Mouse (Mus musculus) MEL (cell line): ENCODE measurements at regions not wholly inside any gene's neighbourhood (a gene's known extent, or its start where the extent isn't known, plus 50 kb on each side); places are given as distances from the start of the nearest gene placed in this dataset.

Source experiments
- DNase-seq: peaks from one replicate; pipeline ENCODE4 v3.0.0; 2011; ENCODE audit warnings: low read depth, low spot score
- H3K27ac ChIP-seq: 2 replicates; pipeline ENCODE4 v1.5.1; 2012; ENCODE audit warnings: low read depth, mild to moderate bottlenecking, control low read depth, low read length, moderate library complexity; ENCODE audit not compliant: control insufficient read depth
- H3K27me3 ChIP-seq, 2 experiments: fragments of 150-350 bp in 1 of 2; sonication (generic) in 1 of 2; 2 replicates each; pipeline ENCODE4 v1.6.1; 2012; ENCODE audit warnings: low read length in 2 of 2, mild to moderate bottlenecking in 2 of 2, improper control_type of control experiment in 1 of 2, moderate library complexity in 1 of 2; ENCODE audit not compliant: insufficient read depth in 2 of 2, control insufficient read depth in 1 of 2
- H3K36me3 ChIP-seq, 2 experiments: 2 replicates each; pipeline ENCODE4 v1.6.1; 2012 to 2014; ENCODE audit warnings: low read length in 2 of 2, improper control_type of control experiment in 1 of 2, inconsistent platforms in 1 of 2, mild to moderate bottlenecking in 1 of 2; ENCODE audit not compliant: insufficient read depth in 2 of 2, control insufficient read depth in 1 of 2
- H3K4me1 ChIP-seq, 2 experiments: fragments of 150-350 bp in 1 of 2; sonication (generic) in 1 of 2; 2 replicates each; pipeline ENCODE4 v1.6.1; 2012; ENCODE audit warnings: low read length in 2 of 2, improper control_type of control experiment in 1 of 2, mild to moderate bottlenecking in 1 of 2; ENCODE audit not compliant: insufficient read depth in 2 of 2, control insufficient read depth in 1 of 2
- H3K4me3 ChIP-seq, 2 experiments: fragments of 150-350 bp in 1 of 2; sonication (generic) in 1 of 2; 2 replicates each; pipeline ENCODE4 v1.5.1; 2012; ENCODE audit warnings: low read depth in 2 of 2, low read length in 2 of 2, mild to moderate bottlenecking in 2 of 2, moderate library complexity in 2 of 2, control low read depth in 1 of 2, improper control_type of control experiment in 1 of 2; ENCODE audit not compliant: control insufficient read depth in 1 of 2, insufficient read depth in 1 of 2
- H3K79me2 ChIP-seq: 2 replicates; pipeline ENCODE4 v1.6.1; 2012; ENCODE audit warnings: mild to moderate bottlenecking, low read length, moderate library complexity; ENCODE audit not compliant: control insufficient read depth, poor library complexity, insufficient read depth
- H3K9ac ChIP-seq: 2 replicates; pipeline ENCODE4 v1.6.1; 2012; ENCODE audit warnings: low read depth, mild to moderate bottlenecking, control low read depth, low read length, moderate library complexity; ENCODE audit not compliant: control insufficient read depth, poor library complexity, severe bottlenecking
- H3K9me3 ChIP-seq: fragments of 150-350 bp; sonication (generic); replicated peaks from 2 replicates; pipeline ENCODE4 v1.6.1; 2012; ENCODE audit warnings: mild to moderate bottlenecking, low read length, improper control_type of control experiment, moderate library complexity; ENCODE audit not compliant: insufficient read depth
- E2F4 ChIP-seq: IDR thresholded peaks from 2 replicates; pipeline ENCODE4 v1.6.1; 2011; ENCODE audit warnings: low read depth, low read length, improper control_type of control experiment, borderline replicate concordance
- ETS1 ChIP-seq: IDR thresholded peaks from 2 replicates; pipeline ENCODE4 v1.6.1; 2012; ENCODE audit warnings: low read depth, mild to moderate bottlenecking, inconsistent platforms, low read length, improper control_type of control experiment, moderate library complexity
- GABPA ChIP-seq: IDR thresholded peaks from 2 replicates; pipeline ENCODE4 v1.6.1; 2012; ENCODE audit warnings: low read depth, mild to moderate bottlenecking, inconsistent platforms, low read length, improper control_type of control experiment, moderate library complexity
- HCFC1 ChIP-seq: IDR thresholded peaks from 2 replicates; pipeline ENCODE4 v1.6.1; 2012; ENCODE audit warnings: low read depth, mild to moderate bottlenecking, inconsistent platforms, low read length, improper control_type of control experiment, moderate library complexity
- JUND ChIP-seq: IDR thresholded peaks from 2 replicates; pipeline ENCODE4 v1.6.1; 2011; ENCODE audit warnings: low read depth, mild to moderate bottlenecking, improper control_type of control experiment, low read length
- KAT2A ChIP-seq: conservative IDR thresholded peaks from 2 replicates; pipeline ENCODE4 v1.6.1; 2012; ENCODE audit warnings: low read depth, low read length, improper control_type of control experiment, inconsistent platforms
- MAFK ChIP-seq: IDR thresholded peaks from 2 replicates; pipeline ENCODE4 v1.6.1; 2011; ENCODE audit warnings: low read depth, mild to moderate bottlenecking, low read length, improper control_type of control experiment, borderline replicate concordance
- MAX ChIP-seq: IDR thresholded peaks from 2 replicates; pipeline ENCODE4 v1.6.1; 2011; ENCODE audit warnings: low read length, improper control_type of control experiment
- MXI1 ChIP-seq: IDR thresholded peaks from 2 replicates; pipeline ENCODE4 v1.6.1; 2011; ENCODE audit warnings: mild to moderate bottlenecking, low read depth, low read length, improper control_type of control experiment
- MYB ChIP-seq: IDR thresholded peaks from 2 replicates; pipeline ENCODE4 v1.6.1; 2011; ENCODE audit warnings: mild to moderate bottlenecking, low read depth, low read length, improper control_type of control experiment
- NRF1 ChIP-seq: IDR thresholded peaks from 2 replicates; pipeline ENCODE4 v1.6.1; 2014; ENCODE audit warnings: low read depth, mild to moderate bottlenecking, inconsistent platforms, low read length, improper control_type of control experiment, moderate library complexity; ENCODE audit not compliant: poor library complexity, insufficient read depth, severe bottlenecking
- SIN3A ChIP-seq: IDR thresholded peaks from 2 replicates; pipeline ENCODE4 v1.6.1; 2012; ENCODE audit warnings: low read length, improper control_type of control experiment, inconsistent platforms
- TAL1 ChIP-seq: IDR thresholded peaks from 2 replicates; pipeline ENCODE4 v1.6.1; 2012; ENCODE audit warnings: mild to moderate bottlenecking, inconsistent platforms, low read length, moderate library complexity, mixed read lengths
- TBP ChIP-seq: IDR thresholded peaks from 2 replicates; pipeline ENCODE4 v1.8.0; 2011; ENCODE audit warnings: low read depth, low read length, improper control_type of control experiment
- TCF12 ChIP-seq: IDR thresholded peaks from 2 replicates; pipeline ENCODE4 v1.6.1; 2014; ENCODE audit warnings: low read depth, mild to moderate bottlenecking, inconsistent platforms, low read length, improper control_type of control experiment, moderate library complexity
- UBTF ChIP-seq: IDR thresholded peaks from 2 replicates; pipeline ENCODE4 v1.6.1; 2012; ENCODE audit warnings: low read depth, mild to moderate bottlenecking, inconsistent platforms, low read length, improper control_type of control experiment, moderate library complexity, borderline replicate concordance; ENCODE audit not compliant: insufficient read depth
- USF2 ChIP-seq, 2 experiments: IDR thresholded peaks; 2 replicates each; pipeline ENCODE4 v1.6.1; 2011 to 2012; ENCODE audit warnings: improper control_type of control experiment in 2 of 2, low read length in 2 of 2, borderline replicate concordance in 1 of 2, inconsistent platforms in 1 of 2, low read depth in 1 of 2, mild to moderate bottlenecking in 1 of 2; ENCODE audit not compliant: insufficient read depth in 1 of 2
- ZNF384 ChIP-seq: IDR thresholded peaks from 2 replicates; pipeline ENCODE4 v1.6.1; 2012; ENCODE audit warnings: low read depth, mild to moderate bottlenecking, inconsistent platforms, low read length, improper control_type of control experiment

DNA sequence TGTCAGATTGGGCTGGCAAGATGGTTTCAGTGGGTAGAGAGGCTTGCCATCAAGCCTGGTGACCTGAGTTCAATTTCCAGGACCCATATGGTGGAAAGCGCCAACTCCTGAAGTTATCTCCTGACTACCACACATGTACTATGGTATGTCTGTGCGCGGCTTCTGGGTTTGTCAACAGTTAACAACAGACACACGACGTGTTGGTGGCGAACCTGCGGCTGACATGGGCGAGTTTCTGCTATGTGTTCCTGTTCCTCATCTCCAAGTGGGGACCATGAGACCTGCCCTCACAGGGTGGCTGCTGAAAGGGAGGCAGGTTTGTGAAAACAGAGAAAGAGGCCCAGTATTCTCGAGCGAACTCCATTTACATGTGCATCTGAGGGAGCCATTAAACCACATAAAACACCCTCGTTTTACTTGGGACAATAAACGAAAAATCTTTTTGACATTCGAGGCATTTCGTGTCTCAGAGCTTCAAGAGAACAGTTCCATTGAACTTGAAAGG is 210.0 kb upstream of the Kazn start:
- H3K4me3 ChIP-seq, result no peak overlapping the region
- H3K9ac ChIP-seq, result no peak overlapping the region
- no peaks in the 10 kb centered on the region for H3K27me3 ChIP-seq
- H3K9me3 ChIP-seq, result no peaks in the 10 kb centered on the region
- no peaks in the 10 kb centered on the region for H3K4me1 ChIP-seq
- H3K27ac ChIP-seq, result no peak overlapping the region
- TF ChIP-seq TAL1 (no peak), ZNF384 (no peak), UBTF (no peak), ETS1 (no peak), HCFC1 (no peak), MAFK (no peak), NRF1 (no peak)
- no peaks in the 10 kb centered on the region for H3K36me3 ChIP-seq
- H3K79me2 ChIP-seq, result no peaks in the 10 kb centered on the region
- no peak for DNase-seq

DNA sequence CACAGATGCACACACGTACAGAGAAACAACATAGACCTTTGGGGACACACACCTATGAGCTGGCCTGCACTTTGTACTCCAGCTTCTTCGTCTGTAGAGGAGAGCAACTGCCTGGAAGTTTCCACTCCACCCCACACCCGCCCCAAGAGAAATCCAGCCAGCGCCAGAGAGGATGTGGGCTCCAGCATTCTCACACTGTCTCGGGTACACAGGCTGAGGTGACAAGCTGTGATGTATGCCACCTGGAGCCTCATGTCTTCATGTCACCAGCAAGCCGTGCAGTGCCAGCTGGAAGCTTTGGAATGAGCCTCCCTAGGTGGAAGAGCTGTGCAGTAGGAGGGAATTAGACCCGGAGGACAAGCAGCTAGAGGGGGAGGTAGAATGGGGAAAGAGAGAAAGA is 208.3 kb upstream of the Kazn start:
- Histone ChIP-seq H3K79me2 (no peaks in the 10 kb centered on the region), H3K9ac (no peak overlapping the region), H3K4me3 (no peak overlapping the region), H3K4me1 (no peaks in the 10 kb centered on the region), H3K36me3 (no peaks in the 10 kb centered on the region), H3K9me3 (no peaks in the 10 kb centered on the region), H3K27me3 (no peaks in the 10 kb centered on the region), H3K27ac (no peak overlapping the region)
- DNase-seq, result no peak
- TF ChIP-seq GABPA (no peak), TAL1 (no peak), SIN3A (no peak), USF2 (IDR thresholded peaks at IDR 0.05; ENCODE audit: borderline replicate concordance in 1 of 2, insufficient read depth in 1 of 2, low read depth in 1 of 2, low read length in 2 of 2) (no peak), MYB (no peak)

GRCm38 (mm10) chr4:142441045-142441444 is 201.8 kb upstream of the Kazn start:
- Histone ChIP-seq H3K36me3 (no peaks in the 10 kb centered on the region), H3K9me3 (no peaks in the 10 kb centered on the region), H3K27me3 (no peaks in the 10 kb centered on the region), H3K4me1 (no peaks in the 10 kb centered on the region), H3K27ac (no peak overlapping the region), H3K4me3 (no peak overlapping the region), H3K9ac (no peak overlapping the region), H3K79me2 (no peaks in the 10 kb centered on the region)
- no peak for TF ChIP-seq MXI1
- TF ChIP-seq MYB, result no peak
- TF ChIP-seq ETS1, result no peak
- TF ChIP-seq KAT2A, result no peak
- no peak for TF ChIP-seq JUND
- no peak for TF ChIP-seq MAX
- TF ChIP-seq E2F4, result no peak
- TF ChIP-seq TCF12, result no peak
- no peak for TF ChIP-seq TBP
- no peak for DNase-seq
